Mouse (Mus musculus): ENCODE data around the gene Robo1. TPM values are rescaled to one million over a fixed set of nuclear protein-coding genes. Genes with fewer than 3 reads are reported as not detected.

The Robo1 gene
- polyA plus RNA-seq, 1 experiment = 3.5 TPM

DNA sequence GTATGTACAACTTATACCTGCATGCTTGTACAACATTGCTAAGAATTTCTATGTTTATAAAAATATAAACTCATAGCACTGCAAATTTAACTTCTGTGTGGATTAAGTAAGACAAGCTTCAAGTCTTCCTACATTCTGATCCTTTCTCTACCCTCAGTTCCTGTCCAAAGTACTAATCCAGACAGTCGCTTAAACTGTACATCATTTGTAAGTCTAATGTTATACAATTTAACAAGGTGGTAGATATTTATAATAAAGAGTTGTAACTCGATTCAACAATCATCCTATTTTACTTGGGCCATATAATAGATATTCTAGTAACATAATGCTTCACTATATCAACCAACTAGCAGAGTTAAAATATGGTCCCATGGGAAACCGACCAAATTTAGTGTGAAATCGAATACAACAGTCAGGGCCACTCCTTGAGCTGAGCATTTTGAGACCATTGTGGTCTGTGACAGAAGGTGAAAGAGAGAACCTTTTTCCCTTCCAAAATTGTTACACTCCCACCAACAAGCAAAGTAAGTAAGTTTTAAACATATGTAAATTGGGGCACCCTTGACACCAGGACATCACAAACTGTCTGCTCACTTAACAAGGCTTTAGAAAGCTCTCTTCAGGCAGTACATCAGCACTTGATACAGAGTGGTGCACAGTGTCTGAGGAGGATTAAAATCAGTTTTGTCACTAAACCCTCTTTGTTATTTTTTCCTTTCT is 295.5 kb downstream of the Robo1 start:
- Histone ChIP-seq H3K27me3 (ENCODE audit: control insufficient read depth, insufficient read depth, low read length) (no peaks in the 10 kb centered on the region), H3K4me1 (ENCODE audit: control insufficient read depth, insufficient read depth, low read length) (no peaks in the 10 kb centered on the region), H3K4me3 (ENCODE audit: control insufficient read depth, low read depth, low read length) (no peak overlapping the region), H3K36me3 (ENCODE audit: control insufficient read depth, insufficient read depth, low read length) (no peaks in the 10 kb centered on the region), H3K27ac (ENCODE audit: control insufficient read depth, insufficient read depth, low read depth, low read length) (no peak overlapping the region)
- TF ChIP-seq POLR2A (IDR thresholded peaks at IDR 0.05; ENCODE audit: control insufficient read depth, low read depth, low read length) (no peak), CTCF (IDR thresholded peaks at IDR 0.05; ENCODE audit: control insufficient read depth, insufficient read depth, insufficient replicate concordance, low read depth, low read length) (no peak)

GRCm38 (mm10) chr16:72605066-72605465 is 297.0 kb downstream of the Robo1 start:
- H3K27ac ChIP-seq (ENCODE audit: control insufficient read depth, insufficient read depth, low read depth, low read length) = no peak overlapping the region
- no peaks in the 10 kb centered on the region for H3K36me3 ChIP-seq (ENCODE audit: control insufficient read depth, insufficient read depth, low read length)
- H3K4me1 ChIP-seq (ENCODE audit: control insufficient read depth, insufficient read depth, low read length) = no peaks in the 10 kb centered on the region
- no peak overlapping the region for H3K4me3 ChIP-seq (ENCODE audit: control insufficient read depth, low read depth, low read length)
- H3K27me3 ChIP-seq (ENCODE audit: control insufficient read depth, insufficient read depth, low read length) = no peaks in the 10 kb centered on the region
- TF ChIP-seq POLR2A (IDR thresholded peaks at IDR 0.05; ENCODE audit: control insufficient read depth, low read depth, low read length) (no peak), CTCF (IDR thresholded peaks at IDR 0.05; ENCODE audit: control insufficient read depth, insufficient read depth, insufficient replicate concordance, low read depth, low read length) (peak; percentile 24; the same call in 1 of the 2 replicates)

DNA sequence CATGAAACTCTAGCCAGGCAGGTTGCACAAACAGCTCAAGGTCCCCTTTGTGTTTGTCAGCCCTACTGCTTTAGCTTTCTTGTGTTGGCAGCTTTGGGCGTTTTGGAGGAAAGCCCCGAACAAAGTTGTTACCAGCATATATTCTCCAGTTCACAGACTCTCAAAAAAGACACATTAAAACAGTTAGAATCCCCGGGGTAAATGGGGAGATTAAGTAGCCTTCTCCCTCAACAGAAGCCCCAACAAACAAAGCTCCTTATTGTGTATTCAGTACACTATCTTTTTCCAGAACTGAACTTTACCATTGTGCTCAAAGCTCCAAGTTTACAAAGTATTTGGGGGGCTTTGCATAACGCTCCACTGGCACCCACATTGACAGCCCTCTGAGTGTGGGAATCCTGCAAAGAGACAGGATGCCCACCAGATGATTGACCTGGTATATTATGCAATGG is 302.6 kb downstream of the Robo1 start:
- H3K4me3 ChIP-seq (ENCODE audit: control insufficient read depth, low read depth, low read length) = no peak overlapping the region
- TF ChIP-seq CTCF (IDR thresholded peaks at IDR 0.05; ENCODE audit: control insufficient read depth, insufficient read depth, insufficient replicate concordance, low read depth, low read length) (no peak), POLR2A (IDR thresholded peaks at IDR 0.05; ENCODE audit: control insufficient read depth, low read depth, low read length) (no peak)
- H3K4me1 ChIP-seq (ENCODE audit: control insufficient read depth, insufficient read depth, low read length) = no peaks in the 10 kb centered on the region
- no peaks in the 10 kb centered on the region for H3K36me3 ChIP-seq (ENCODE audit: control insufficient read depth, insufficient read depth, low read length)
- no peak overlapping the region for H3K27ac ChIP-seq (ENCODE audit: control insufficient read depth, insufficient read depth, low read depth, low read length)
- H3K27me3 ChIP-seq (ENCODE audit: control insufficient read depth, insufficient read depth, low read length) = no peaks in the 10 kb centered on the region

DNA sequence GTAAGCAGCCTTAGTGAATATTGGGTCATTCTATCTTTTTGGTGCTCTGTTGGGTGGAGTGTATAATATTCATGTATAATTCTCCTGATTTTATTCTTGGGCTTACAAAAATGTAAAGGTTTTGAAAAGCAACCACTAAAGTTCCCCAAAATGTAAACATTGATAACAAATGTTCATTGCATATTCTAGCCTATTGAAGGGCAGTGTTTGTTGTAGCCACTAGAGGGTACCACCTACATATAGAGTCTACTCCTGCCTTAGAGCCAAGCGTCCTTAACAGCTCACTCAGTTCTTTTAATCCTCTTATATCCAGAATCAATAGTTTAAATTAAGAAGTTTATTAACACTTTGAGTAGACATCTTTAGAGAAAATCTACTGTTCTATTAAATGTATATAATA is 306.8 kb downstream of the Robo1 start:
- H3K4me1 ChIP-seq (ENCODE audit: control insufficient read depth, insufficient read depth, low read length) = no peaks in the 10 kb centered on the region
- H3K27ac ChIP-seq (ENCODE audit: control insufficient read depth, insufficient read depth, low read depth, low read length) = no peak overlapping the region
- no peak for TF ChIP-seq CTCF (IDR thresholded peaks at IDR 0.05; ENCODE audit: control insufficient read depth, insufficient read depth, insufficient replicate concordance, low read depth, low read length)
- TF ChIP-seq POLR2A (IDR thresholded peaks at IDR 0.05; ENCODE audit: control insufficient read depth, low read depth, low read length) = no peak
- no peaks in the 10 kb centered on the region for H3K27me3 ChIP-seq (ENCODE audit: control insufficient read depth, insufficient read depth, low read length)
- no peaks in the 10 kb centered on the region for H3K36me3 ChIP-seq (ENCODE audit: control insufficient read depth, insufficient read depth, low read length)
- no peak overlapping the region for H3K4me3 ChIP-seq (ENCODE audit: control insufficient read depth, low read depth, low read length)

- H3K27me3 ChIP-seq (ENCODE audit: control insufficient read depth, insufficient read depth, low read length) = no peaks in the 10 kb centered on the region
- H3K36me3 ChIP-seq (ENCODE audit: control insufficient read depth, insufficient read depth, low read length) = no peaks in the 10 kb centered on the region
- TF ChIP-seq POLR2A (IDR thresholded peaks at IDR 0.05; ENCODE audit: control insufficient read depth, low read depth, low read length) (no peak), CTCF (IDR thresholded peaks at IDR 0.05; ENCODE audit: control insufficient read depth, insufficient read depth, insufficient replicate concordance, low read depth, low read length) (no peak)
- H3K27ac ChIP-seq (ENCODE audit: control insufficient read depth, insufficient read depth, low read depth, low read length) = no peak overlapping the region
- no peak overlapping the region for H3K4me3 ChIP-seq (ENCODE audit: control insufficient read depth, low read depth, low read length)
- H3K4me1 ChIP-seq (ENCODE audit: control insufficient read depth, insufficient read depth, low read length) = no peaks in the 10 kb centered on the region
These were observed 307.3 kb downstream of the Robo1 start for GRCm38 (mm10) chr16:72615360-72615759.

GRCm38 (mm10) chr16:72622371-72622770 is 314.3 kb downstream of the Robo1 start:
- Histone ChIP-seq H3K4me3 (ENCODE audit: control insufficient read depth, low read depth, low read length) (no peak overlapping the region), H3K36me3 (ENCODE audit: control insufficient read depth, insufficient read depth, low read length) (no peaks in the 10 kb centered on the region), H3K27ac (ENCODE audit: control insufficient read depth, insufficient read depth, low read depth, low read length) (no peak overlapping the region), H3K4me1 (ENCODE audit: control insufficient read depth, insufficient read depth, low read length) (no peaks in the 10 kb centered on the region), H3K27me3 (ENCODE audit: control insufficient read depth, insufficient read depth, low read length) (no peaks in the 10 kb centered on the region)
- no peak for TF ChIP-seq POLR2A (IDR thresholded peaks at IDR 0.05; ENCODE audit: control insufficient read depth, low read depth, low read length)

DNA sequence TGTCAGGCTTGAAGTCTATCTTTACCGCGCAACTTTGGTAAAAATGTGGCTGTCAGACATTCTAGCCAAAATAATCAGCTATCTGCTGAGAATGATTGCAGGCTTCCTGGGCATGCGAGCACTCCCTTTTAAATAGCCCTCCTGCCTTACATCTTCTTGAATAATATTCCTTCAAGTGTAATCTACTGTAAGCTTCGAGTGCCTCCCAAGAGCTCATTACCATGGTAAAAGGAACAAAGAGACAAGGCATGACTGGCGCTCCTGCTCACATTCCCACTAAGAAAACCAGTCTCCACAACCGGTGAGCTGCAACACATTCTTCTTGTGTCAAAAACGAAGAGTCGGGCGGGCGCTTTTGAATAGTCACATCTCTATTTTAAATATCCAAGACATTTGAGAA is 314.8 kb downstream of the Robo1 start:
- Histone ChIP-seq H3K27ac (ENCODE audit: control insufficient read depth, insufficient read depth, low read depth, low read length) (no peak overlapping the region), H3K4me1 (ENCODE audit: control insufficient read depth, insufficient read depth, low read length) (no peaks in the 10 kb centered on the region), H3K4me3 (ENCODE audit: control insufficient read depth, low read depth, low read length) (no peak overlapping the region), H3K27me3 (ENCODE audit: control insufficient read depth, insufficient read depth, low read length) (no peaks in the 10 kb centered on the region), H3K36me3 (ENCODE audit: control insufficient read depth, insufficient read depth, low read length) (no peaks in the 10 kb centered on the region)
- TF ChIP-seq POLR2A (IDR thresholded peaks at IDR 0.05; ENCODE audit: control insufficient read depth, low read depth, low read length) = no peak
- TF ChIP-seq CTCF (IDR thresholded peaks at IDR 0.05; ENCODE audit: control insufficient read depth, insufficient read depth, insufficient replicate concordance, low read depth, low read length) = no peak
